Mouse (Mus musculus): ENCODE results near the gene Clec11a.

Gene Clec11a

GRCm38 (mm10) chr7:44306516-44307240 is at the start of gene Clec11a:
Gene Clec11a (minus strand): TSS chr7:44306902.
- no peak for DNase-seq

- DNase-seq: no peak
Observed at GRCm38 (mm10) chr7:44355411-44355810, 48.7 kb upstream of the Clec11a start.

- DNase-seq: peak; percentile 38 to 64
Observed at GRCm38 (mm10) chr7:44353601-44354340, 47.1 kb upstream of the Clec11a start.

GRCm38 (mm10) chr7:44352750-44353600 is 46.3 kb upstream of the Clec11a start:
- DNase-seq: peak; percentile 28 to 50

GRCm38 (mm10) chr7:44351881-44352749 is 45.4 kb upstream of the Clec11a start:
- peak in 1 of 2 experiments; percentile 38 for DNase-seq

GRCm38 (mm10) chr7:44350957-44351711 is 44.4 kb upstream of the Clec11a start:
- peak; percentile 90 to 92 for DNase-seq

- DNase-seq: no peak
Observed at GRCm38 (mm10) chr7:44349043-44349442, 42.3 kb upstream of the Clec11a start.

- DNase-seq: no peak
Observed at GRCm38 (mm10) chr7:44344622-44345021, 37.9 kb upstream of the Clec11a start.

GRCm38 (mm10) chr7:44343459-44344015 is 36.8 kb upstream of the Clec11a start:
- no peak for DNase-seq

GRCm38 (mm10) chr7:44341714-44342113 is 35.0 kb upstream of the Clec11a start:
- DNase-seq: no peak

GRCm38 (mm10) chr7:44341119-44341518 is 34.4 kb upstream of the Clec11a start:
- no peak for DNase-seq

- no peak for DNase-seq
Observed at GRCm38 (mm10) chr7:44340226-44340625, 33.5 kb upstream of the Clec11a start.

GRCm38 (mm10) chr7:44337121-44337849 is 30.6 kb upstream of the Clec11a start:
- peak; percentile 42 to 51 for DNase-seq

- peak; percentile 61 to 73 for DNase-seq
Observed at GRCm38 (mm10) chr7:44336046-44337021, 29.6 kb upstream of the Clec11a start.

GRCm38 (mm10) chr7:44335031-44335878 is 28.6 kb upstream of the Clec11a start:
- DNase-seq: peak; percentile 75 to 81

GRCm38 (mm10) chr7:44334139-44334538 is 27.4 kb upstream of the Clec11a start:
- DNase-seq: no peak

- no peak for DNase-seq
Observed at GRCm38 (mm10) chr7:44332336-44332735, 25.6 kb upstream of the Clec11a start.

GRCm38 (mm10) chr7:44326614-44327013 is 19.9 kb upstream of the Clec11a start:
- no peak for DNase-seq
